Mouse (Mus musculus): ENCODE measurements around the gene Id3. TPM values are rescaled to one million over a fixed set of nuclear protein-coding genes. Genes with fewer than 3 reads are reported as not detected.
A peak's percentile ranks its signal among the peaks of the same experiment; 100 is the strongest.

Gene Id3
- total RNA-seq, 2 experiments from 2014 or later: 58.3 to 64.3 TPM

- peak; percentile 62 to 74 for DNase-seq
Observed at GRCm38 (mm10) chr4:136177612-136178474, 34.5 kb downstream of the Id3 start.

- DNase-seq: no peak
Observed at GRCm38 (mm10) chr4:136178475-136178921, 35.2 kb downstream of the Id3 start.

- DNase-seq: no peak
Observed at GRCm38 (mm10) chr4:136179456-136179855, 36.2 kb downstream of the Id3 start.

GRCm38 (mm10) chr4:136179998-136180397, 36.7 kb downstream of the Id3 start:
- peak; percentile 89 to 92 for DNase-seq

- DNase-seq: peak; percentile 81 to 86
Observed at GRCm38 (mm10) chr4:136180408-136181330, 37.4 kb downstream of the Id3 start.

GRCm38 (mm10) chr4:136181367-136181766, 38.1 kb downstream of the Id3 start:
- no peak for DNase-seq

- DNase-seq: peak; percentile 76 to 87
Observed at GRCm38 (mm10) chr4:136185375-136185774, 42.1 kb downstream of the Id3 start.

GRCm38 (mm10) chr4:136186315-136186714, 43.0 kb downstream of the Id3 start:
- no peak for DNase-seq

- DNase-seq: no peak
Observed at GRCm38 (mm10) chr4:136186739-136187472, 43.6 kb downstream of the Id3 start.

GRCm38 (mm10) chr4:136188973-136189737, 45.9 kb downstream of the Id3 start:
- DNase-seq: no peak

GRCm38 (mm10) chr4:136189912-136190311, 46.6 kb downstream of the Id3 start:
- no peak for DNase-seq

- DNase-seq: no peak
Observed at GRCm38 (mm10) chr4:136193571-136193970, 50.3 kb downstream of the Id3 start.

GRCm38 (mm10) chr4:136195029-136195428, 51.7 kb downstream of the Id3 start:
- DNase-seq: no peak

Other genes starting within 250 kb of the Id3 start
- gene Cnr2, start 248.1 kb upstream of the Id3 start, total RNA-seq (2021): 1 to 10 TPM in 1 of 2 experiments, under 1 TPM in 1; 0.52 to 1.7 TPM
- 10 to 100 TPM; 31.7 to 35.3 TPM for gene Fuca1, start 222.8 kb upstream of the Id3 start, total RNA-seq (2021)
- 10 to 100 TPM; 87.3 to 91.7 TPM for gene Hmgcl, start 197.0 kb upstream of the Id3 start, total RNA-seq (2021)
- 1 to 10 TPM; 1.8 to 2.7 TPM for gene Gale, start 179.8 kb upstream of the Id3 start, total RNA-seq (2021)
- 10 to 100 TPM; 36.6 to 37.8 TPM for gene Lypla2, start 170.9 kb upstream of the Id3 start, total RNA-seq (2021)
- gene Pithd1, start 156.2 kb upstream of the Id3 start, total RNA-seq (2021): 10 to 100 TPM; 22.1 to 25.1 TPM
- 10 to 100 TPM; 33.8 to 34.4 TPM for gene Eloa, start 121.7 kb upstream of the Id3 start, total RNA-seq (2021)
- gene Rpl11, start 90.1 kb upstream of the Id3 start, total RNA-seq (2021): 100 to 1,000 TPM; 285 to 315 TPM
- gene E2f2, start 28.9 kb downstream of the Id3 start, total RNA-seq (2021): 1 to 10 TPM; 1.3 to 1.4 TPM
- gene Asap3, start 62.9 kb downstream of the Id3 start, total RNA-seq (2021): 1 to 10 TPM; 7.6 to 9.1 TPM
- 100 to 1,000 TPM; 126 to 148 TPM for gene Tcea3, start 104.2 kb downstream of the Id3 start, total RNA-seq (2021)
- 10 to 100 TPM; 32.3 to 34.8 TPM for gene Zfp46, start 141.2 kb downstream of the Id3 start, total RNA-seq (2021)
- 10 to 100 TPM; 41.9 to 46.0 TPM for gene Hnrnpr, start 167.4 kb downstream of the Id3 start, total RNA-seq (2021)

Measured in heart, adult 18-20 months (tissue).